Mouse (Mus musculus) urinary bladder, adult 2 months (tissue): Measurements from ENCODE around the gene Iqcj. TPM values are rescaled to one million over a fixed set of nuclear protein-coding genes. Genes with fewer than 3 reads are reported as not detected.
"Not testable (repeated sequence)": the region's sequence is repeated elsewhere in the genome, so short reads cannot be mapped to it uniquely, and the experiment has no call there.

Experiments
- DNase-seq: peaks from one replicate; pipeline ENCODE4 v3.0.0; 2022; ENCODE audit warnings: low spot score
- polyA plus RNA-seq: library from polyadenylated mRNA; depleted of rRNA; stranded (reverse); fragments of >200 nt; gene quantifications from 2 replicates; pipeline ENCODE4 v1.2.3, GENCODE M21; 2012; rRNA removed

The Iqcj gene
- polyA plus RNA-seq, 1 experiment: not detected

GRCm38 (mm10) chr3:68071395-68072386 lies 179.7 kb downstream of the Iqcj start:
- no peak for DNase-seq

- no peak for DNase-seq
Measured at GRCm38 (mm10) chr3:68077406-68077805, 185.4 kb downstream of the Iqcj start.

GRCm38 (mm10) chr3:68085024-68085423 lies 193.0 kb downstream of the Iqcj start:
- DNase-seq: no peak

- DNase-seq: no peak
Measured at GRCm38 (mm10) chr3:68092108-68092507, 200.1 kb downstream of the Iqcj start.

GRCm38 (mm10) chr3:68096724-68097431 lies 204.9 kb downstream of the Iqcj start:
- DNase-seq: no peak

GRCm38 (mm10) chr3:68099561-68099960 lies 207.5 kb downstream of the Iqcj start:
- not testable (repeated sequence) for DNase-seq

- DNase-seq: no peak
Measured at GRCm38 (mm10) chr3:68101343-68101742, 209.3 kb downstream of the Iqcj start.

- no peak for DNase-seq
Measured at GRCm38 (mm10) chr3:68105081-68105685, 213.2 kb downstream of the Iqcj start.

Other genes starting within 250 kb of the Iqcj start
- gene Iqschfp, start within 50 bp of the Iqcj start, polyA plus RNA-seq: not detected in 2 replicates
- gene Schip1, start 172.6 kb downstream of the Iqcj start, polyA plus RNA-seq: 43.0 and 47.3 TPM in 2 replicates